Mouse (Mus musculus): ENCODE data around the gene Lmod3. TPM values are rescaled to one million over a fixed set of nuclear protein-coding genes. Genes with fewer than 3 reads are reported as not detected.

Lmod3 gene
- polyA plus RNA-seq (2017; shearing (Covaris generic)), result under 1 TPM in 2 of 3 experiments, not detected in 1; 0.15 to 0.16 TPM

- ATAC-seq, result no peak
These were observed at the start of gene Lmod3 for GRCm38 (mm10) chr6:97252711-97253221. Gene Lmod3 (minus strand): TSS chr6:97252759.

- no peak for ATAC-seq
These were observed 49.7 kb upstream of the Lmod3 start for GRCm38 (mm10) chr6:97302303-97302702.

GRCm38 (mm10) chr6:97300659-97301058 is 48.1 kb upstream of the Lmod3 start:
- ATAC-seq, result no peak

- ATAC-seq, result no peak
These were observed 47.6 kb upstream of the Lmod3 start for GRCm38 (mm10) chr6:97300180-97300579.

- ATAC-seq, result no peak
These were observed 44.6 kb upstream of the Lmod3 start for GRCm38 (mm10) chr6:97297151-97297550.

- ATAC-seq, result no peak
These were observed 43.4 kb upstream of the Lmod3 start for GRCm38 (mm10) chr6:97295866-97296527.

GRCm38 (mm10) chr6:97295416-97295815 is 42.9 kb upstream of the Lmod3 start:
- ATAC-seq, result no peak

GRCm38 (mm10) chr6:97293667-97294569 is 41.4 kb upstream of the Lmod3 start:
- peak; percentile 89 for ATAC-seq

GRCm38 (mm10) chr6:97292894-97293293 is 40.3 kb upstream of the Lmod3 start:
- no peak for ATAC-seq

GRCm38 (mm10) chr6:97292096-97292495 is 39.5 kb upstream of the Lmod3 start:
- no peak for ATAC-seq

GRCm38 (mm10) chr6:97291159-97291908 is 38.8 kb upstream of the Lmod3 start:
- no peak for ATAC-seq

- ATAC-seq, result no peak
These were observed 38.1 kb upstream of the Lmod3 start for GRCm38 (mm10) chr6:97290687-97291086.

- ATAC-seq, result no peak
These were observed 37.3 kb upstream of the Lmod3 start for GRCm38 (mm10) chr6:97289838-97290237.

GRCm38 (mm10) chr6:97289316-97289820 is 36.8 kb upstream of the Lmod3 start:
- ATAC-seq, result no peak

GRCm38 (mm10) chr6:97288047-97288855 is 35.7 kb upstream of the Lmod3 start:
- no peak for ATAC-seq

- ATAC-seq, result no peak
These were observed 33.8 kb upstream of the Lmod3 start for GRCm38 (mm10) chr6:97286332-97286731.

GRCm38 (mm10) chr6:97283676-97284075 is 31.1 kb upstream of the Lmod3 start:
- ATAC-seq, result peak; percentile 43

- ATAC-seq, result no peak
These were observed 26.3 kb upstream of the Lmod3 start for GRCm38 (mm10) chr6:97278878-97279277.

- ATAC-seq, result peak; percentile 82
These were observed 25.6 kb upstream of the Lmod3 start for GRCm38 (mm10) chr6:97278014-97278787.

- peak; percentile 54 for ATAC-seq
These were observed 24.4 kb upstream of the Lmod3 start for GRCm38 (mm10) chr6:97276890-97277497.

All from inflammation-experienced regulatory T-cells, adult 6 months (primary cell).